Mouse (Mus musculus): ENCODE measurements around the gene Nasp.

DNA sequence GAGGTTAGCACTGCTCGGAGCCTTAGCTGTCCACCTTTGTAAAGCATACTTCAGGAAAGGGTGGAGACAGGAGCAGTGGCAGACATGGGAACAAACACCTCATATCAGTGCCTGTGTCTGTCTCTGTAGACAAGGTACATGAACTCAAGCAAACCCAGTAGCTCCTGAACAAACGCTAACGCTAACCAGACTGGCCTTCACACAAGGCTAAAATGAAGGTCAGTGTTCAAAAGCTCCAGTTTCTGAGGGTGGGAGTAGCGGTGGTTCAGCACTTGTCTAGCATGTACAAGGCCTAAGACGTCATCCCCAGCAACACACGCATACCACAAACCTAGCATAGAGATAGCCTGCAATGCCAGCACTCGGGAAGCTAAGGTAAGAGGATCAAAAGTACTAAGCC lies 17.9 kb upstream of the Nasp start:
- TF ChIP-seq POLR2A (IDR thresholded peaks at IDR 0.05; ENCODE audit: low read depth, low read length): no peak
- no peak for TF ChIP-seq CTCF (conservative IDR thresholded peaks at IDR 0.05; ENCODE audit: insufficient read depth, insufficient read length, low read depth, low read length)
